In the genomic region with DNA sequence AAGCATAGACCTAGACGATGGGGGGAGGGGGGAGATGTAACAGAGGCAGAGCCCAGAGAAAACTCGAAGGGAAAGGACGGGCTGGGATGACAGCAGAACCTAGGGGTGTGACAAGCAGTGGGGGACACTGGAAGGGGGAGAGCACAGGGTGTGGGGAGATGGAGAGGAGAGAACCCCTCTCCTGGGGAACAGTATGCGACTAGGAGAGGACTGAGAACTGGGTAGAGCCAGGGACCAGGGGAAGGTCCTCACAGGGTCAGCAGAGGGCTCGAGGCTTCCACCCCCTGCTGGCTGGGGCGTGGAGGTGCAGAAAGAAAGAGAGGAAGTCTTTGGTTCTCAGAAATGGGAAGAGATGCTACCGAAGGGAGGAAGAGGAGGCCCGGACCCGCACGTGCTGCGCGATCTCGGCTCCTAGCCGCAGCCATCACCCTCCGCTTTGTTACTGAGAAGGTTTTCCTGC, we compare ENCODE assay signal across 8 mouse cellular contexts. TPM values are rescaled to one million over a fixed set of nuclear protein-coding genes. Genes with fewer than 3 reads are reported as not detected.
DNase-seq lines count a peak whose midpoint lies in the region; ATAC-seq and TF ChIP-seq lines count a peak whose summit lies in the region.

No protein-coding gene starts in this region.

- ATAC-seq in megakaryocyte progenitor cell, adult 5-6 weeks (replicated peaks; ENCODE audit: poor library complexity): peak; percentile 91

- H3K27ac ChIP-seq in heart, embryonic 10.5 days: no peak overlapping the region

- no peak overlapping the region for H3ac ChIP-seq in C2C12 (ENCODE audit: control insufficient read depth, insufficient read length, low read depth)

- H3K4me3 ChIP-seq in C2C12 (ENCODE audit: insufficient read depth, poor library complexity, severe bottlenecking): no peak overlapping the region
- H3K4me3 ChIP-seq in E14TG2a.4 (replicated peaks; ENCODE audit: low read length): peak overlapping the region; percentile 35
- peak overlapping the region; percentile 35 for H3K4me3 ChIP-seq in heart, embryonic 10.5 days

- DNase-seq in cerebellum, postnatal 14 days: peak; percentile 63 to 75
- DNase-seq in heart, embryonic 10.5 days (ENCODE audit: low spot score): no peak
- peak; percentile 33 for DNase-seq in kidney, postnatal 10 days
- peak; percentile 65 to 75 for DNase-seq in spleen, postnatal 36 days (ENCODE audit: low spot score in 2 of 2)
- DNase-seq in ovary, adult 18-20 months (ENCODE audit: low spot score): no peak

- peaks cover 28% of the 10 kb centered on the region for H3K4me1 ChIP-seq in E14TG2a.4 (replicated peaks; ENCODE audit: low read depth, low read length)
- peaks cover 23% of the 10 kb centered on the region for H3K4me1 ChIP-seq in heart, embryonic 10.5 days

- H3K9me3 ChIP-seq in E14TG2a.4 (ENCODE audit: low read length): no peaks in the 10 kb centered on the region
- no peaks in the 10 kb centered on the region for H3K9me3 ChIP-seq in heart, embryonic 10.5 days

- H3K79me3 ChIP-seq in C2C12 (ENCODE audit: low read depth): no peaks in the 10 kb centered on the region

- H3K79me2 ChIP-seq in C2C12 (ENCODE audit: control insufficient read depth, insufficient read depth): no peaks in the 10 kb centered on the region

- peaks cover 48% of the 10 kb centered on the region for H3K27me3 ChIP-seq in C2C12 (ENCODE audit: control insufficient read depth, insufficient read depth, insufficient read length)
- peaks cover 71% of the 10 kb centered on the region for H3K27me3 ChIP-seq in E14TG2a.4 (ENCODE audit: insufficient read depth, low read length)
- peaks cover 100% of the 10 kb centered on the region for H3K27me3 ChIP-seq in heart, embryonic 10.5 days (ENCODE audit: insufficient read depth, poor library complexity, severe bottlenecking)

- TF ChIP-seq CTCF in C2C12 (IDR thresholded peaks at IDR 0.05; ENCODE audit: control insufficient read depth, insufficient read depth, insufficient read length): peak; percentile 30
- TF ChIP-seq CTCF in E14TG2a.4 (conservative IDR thresholded peaks at IDR 0.05; ENCODE audit: low read length): peak; percentile 31

- no peaks in the 10 kb centered on the region for H3K36me3 ChIP-seq in C2C12 (ENCODE audit: control insufficient read depth, insufficient read depth)
- no peaks in the 10 kb centered on the region for H3K36me3 ChIP-seq in E14TG2a.4 (ENCODE audit: insufficient read depth, low read length)
- H3K36me3 ChIP-seq in heart, embryonic 10.5 days: no peaks in the 10 kb centered on the region

- 3% methylated on average over 15 of the region's 15 CpGs for WGBS in heart, embryonic 10.5 days

TF ChIP-seq in C2C12, 6 proteins besides CTCF, POLR2A, EP300 and RAD21:
- no peak for TF ChIP-seq CEBPB (IDR thresholded peaks at IDR 0.05; ENCODE audit: low read depth)
- TF ChIP-seq MYOG (IDR thresholded peaks at IDR 0.05; ENCODE audit: control insufficient read depth, extremely low read depth, insufficient read length): no peak
- no peak for TF ChIP-seq FOSL1 (IDR thresholded peaks at IDR 0.05; ENCODE audit: insufficient read depth, low read length, poor library complexity, severe bottlenecking)
- no peak for TF ChIP-seq MAX (IDR thresholded peaks at IDR 0.05)

RNA-seq across cellular contexts. Expression of a gene that starts 1.8 kb away (rescaled TPM):
- polyA plus RNA-seq in C2C12 (2012; fragmentation: generic; extraction: Trizol): 0.02 TPM
- 0.73 and 0.74 TPM in 2 replicates for polyA plus RNA-seq in heart, embryonic 10.5 days (2016; fragmentation: Nextera tagmentation; extraction: Ambion mirVana)
- 13.8 and 18.1 TPM in 2 replicates for total RNA-seq in megakaryocyte progenitor cell, adult 5-6 weeks (2015)
- total RNA-seq in megakaryocyte progenitor cell, adult 5-6 weeks (2017): 2.1 and 4.1 TPM in 2 replicates

RNA-seq across cellular contexts. Expression of a gene that starts 39.1 kb away (rescaled TPM):
- polyA plus RNA-seq in C2C12 (2012; fragmentation: generic; extraction: Trizol): 5.3 TPM
- 6.7 and 8.1 TPM in 2 replicates for polyA plus RNA-seq in heart, embryonic 10.5 days (2016; fragmentation: Nextera tagmentation; extraction: Ambion mirVana)
- 10.7 and 11.0 TPM in 2 replicates for total RNA-seq in megakaryocyte progenitor cell, adult 5-6 weeks (2015)
- 14.5 and 17.2 TPM in 2 replicates for total RNA-seq in megakaryocyte progenitor cell, adult 5-6 weeks (2017)

RNA-seq across cellular contexts. Expression of a gene that starts 39.9 kb away (rescaled TPM):
- polyA plus RNA-seq in C2C12 (2012; fragmentation: generic; extraction: Trizol): 5.4 TPM
- polyA plus RNA-seq in heart, embryonic 10.5 days (2016; fragmentation: Nextera tagmentation; extraction: Ambion mirVana): 2.5 and 3.0 TPM in 2 replicates
- 7.2 and 7.6 TPM in 2 replicates for total RNA-seq in megakaryocyte progenitor cell, adult 5-6 weeks (2015)
- 7.5 and 7.6 TPM in 2 replicates for total RNA-seq in megakaryocyte progenitor cell, adult 5-6 weeks (2017)

RNA-seq across cellular contexts. Expression of a gene that starts 56.3 kb away (rescaled TPM):
- 87.3 TPM for polyA plus RNA-seq in C2C12 (2012; fragmentation: generic; extraction: Trizol)
- polyA plus RNA-seq in heart, embryonic 10.5 days (2016; fragmentation: Nextera tagmentation; extraction: Ambion mirVana): 8.2 and 11.9 TPM in 2 replicates
- total RNA-seq in megakaryocyte progenitor cell, adult 5-6 weeks (2015): 84.9 and 93.2 TPM in 2 replicates
- total RNA-seq in megakaryocyte progenitor cell, adult 5-6 weeks (2017): 57.8 and 60.3 TPM in 2 replicates

Comparison
In these comparisons a context has a peak if more than half of its experiments do, and no peak if none do; other contexts are left out.
1. DNase-seq: peak in cerebellum, postnatal 14 days (2 of 2), kidney, postnatal 10 days (single experiment) and spleen, postnatal 36 days (2 of 2); none in heart, embryonic 10.5 days (single experiment) and ovary, adult 18-20 months (single experiment).